Mouse (Mus musculus) cerebellum, adult 2 months (tissue): ENCODE results near the gene Ndufs2.

Experiments
- CTCF ChIP-seq: fragments of 200-500 bp; IDR thresholded peaks from 2 replicates; pipeline ENCODE4 v1.5.1; 2011; ENCODE audit warnings: low read depth, mild to moderate bottlenecking, control low read depth, low read length, moderate library complexity, borderline replicate concordance; ENCODE audit not compliant: insufficient read depth
- POLR2A ChIP-seq: fragments of 200-500 bp; IDR thresholded peaks from 2 replicates; pipeline ENCODE4 v1.6.1; 2011; ENCODE audit warnings: low read length, control low read depth, borderline replicate concordance; ENCODE audit not compliant: insufficient read depth

- TF ChIP-seq CTCF (no peak), POLR2A (no peak)
These were observed 47.0 kb upstream of the Ndufs2 start for GRCm38 (mm10) chr1:171298226-171298625.
